Mouse (Mus musculus) midbrain, embryonic 15.5 days (tissue): ENCODE data around the gene Prr36. TPM values are rescaled to one million over a fixed set of nuclear protein-coding genes. Genes with fewer than 3 reads are reported as not detected.

Source experiments
- ATAC-seq: fragments of 200-750 bp; cut with Nextera tagmentation; replicated peaks from 2 replicates; pipeline ENCODE4 v1.8.0; 2017; ENCODE audit warnings: moderate TSS enrichment
- H3K27ac ChIP-seq: fragments of 300-500 bp; sonication (generic); 2 replicates; pipeline ENCODE4 v1.5.1; 2015; ENCODE audit warnings: mild to moderate bottlenecking, inconsistent platforms
- H3K27me3 ChIP-seq: fragments of 300-500 bp; sonication (generic); replicated peaks from 2 replicates; pipeline ENCODE4 v1.6.1; 2015; ENCODE audit warnings: inconsistent platforms
- H3K36me3 ChIP-seq: fragments of 300-500 bp; sonication (generic); replicated peaks from 2 replicates; pipeline ENCODE4 v1.6.1; 2015; ENCODE audit warnings: inconsistent platforms
- H3K4me1 ChIP-seq: fragments of 300-500 bp; sonication (generic); 2 replicates; pipeline ENCODE4 v1.6.1; 2015; ENCODE audit warnings: inconsistent platforms
- H3K4me2 ChIP-seq: fragments of 300-500 bp; sonication (generic); 2 replicates; pipeline ENCODE4 v1.6.1; 2015; ENCODE audit warnings: inconsistent platforms, mild to moderate bottlenecking, moderate library complexity
- H3K4me3 ChIP-seq: fragments of 300-500 bp; sonication (generic); 2 replicates; pipeline ENCODE4 v1.5.1; 2015; ENCODE audit warnings: mild to moderate bottlenecking, inconsistent platforms
- H3K9ac ChIP-seq: fragments of 300-500 bp; sonication (generic); 2 replicates; pipeline ENCODE4 v1.6.1; 2015; ENCODE audit warnings: mild to moderate bottlenecking, inconsistent platforms
- H3K9me3 ChIP-seq: fragments of 300-500 bp; sonication (generic); 2 replicates; pipeline ENCODE4 v1.6.1; 2016; ENCODE audit warnings: inconsistent platforms
- WGBS: fragments of 180-500 bp; shearing (Covaris S2); methylation state at CpG from one replicate; pipeline ENCODE4 v1.1.7; 2015; ENCODE audit warnings: mixed read lengths; 5-methylcytosine and 5-hydroxymethylcytosine counted together
- polyA plus RNA-seq: library from polyadenylated mRNA; unstranded; fragments of >200 nt; fragmentation: Nextera tagmentation; extraction: Ambion mirVana; gene quantifications from 2 replicates; pipeline ENCODE4 v1.2.1, GENCODE M21; 2015

Prr36 gene
- polyA plus RNA-seq, 1 experiment from 2014 or later, result 61.1 TPM

GRCm38 (mm10) chr8:4212809-4213209, 4.5 kb downstream of the Prr36 start:
- Histone ChIP-seq H3K4me3 (peak overlapping the region; percentile 48), H3K4me1 (peaks cover 52% of the 10 kb centered on the region)
- no peak for ATAC-seq

DNA sequence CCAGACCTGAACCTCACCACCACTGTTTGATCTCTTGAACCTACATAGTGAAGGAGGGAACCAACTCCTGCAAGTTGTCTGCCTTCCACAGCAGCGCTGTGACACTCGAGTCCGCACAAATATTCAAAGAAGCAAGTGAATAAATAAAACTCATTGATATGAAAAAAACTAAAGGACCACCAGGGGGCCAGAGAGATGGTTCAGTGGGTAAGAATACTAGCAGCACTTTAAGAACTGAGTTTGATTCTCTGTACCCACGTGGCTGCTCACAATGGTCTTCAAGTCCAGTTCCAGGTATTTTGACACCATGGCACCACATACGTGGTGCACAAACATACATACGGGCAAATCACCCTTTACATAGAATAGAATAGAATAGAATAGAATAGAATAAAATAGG, 6.2 kb downstream of the Prr36 start:
- no peak overlapping the region for H3K4me3 ChIP-seq
- H3K4me1 ChIP-seq, result peaks cover 68% of the 10 kb centered on the region
- H3K4me2 ChIP-seq, result no peak overlapping the region
- 69% methylated on average over 6 of the region's 6 CpGs for WGBS
- no peaks in the 10 kb centered on the region for H3K27me3 ChIP-seq
- no peak overlapping the region for H3K9ac ChIP-seq
- H3K9me3 ChIP-seq, result no peaks in the 10 kb centered on the region
- peaks cover 22% of the 10 kb centered on the region for H3K36me3 ChIP-seq
- ATAC-seq, result no peak
- peak overlapping the region; percentile 32; the same call in 1 of the 2 replicates for H3K27ac ChIP-seq

More at GRCm38 (mm10) chr8:4212809-4213209, 4.5 kb downstream of the Prr36 start:
- 1% methylated on average over 25 of the region's 25 CpGs for WGBS
- H3K27ac ChIP-seq, result peak overlapping the region; percentile 55
- H3K36me3 ChIP-seq, result peaks cover 18% of the 10 kb centered on the region
- H3K27me3 ChIP-seq, result no peaks in the 10 kb centered on the region
- peak overlapping the region; percentile 91 for H3K4me2 ChIP-seq
- no peaks in the 10 kb centered on the region for H3K9me3 ChIP-seq
- H3K9ac ChIP-seq, result peak overlapping the region; percentile 47

DNA sequence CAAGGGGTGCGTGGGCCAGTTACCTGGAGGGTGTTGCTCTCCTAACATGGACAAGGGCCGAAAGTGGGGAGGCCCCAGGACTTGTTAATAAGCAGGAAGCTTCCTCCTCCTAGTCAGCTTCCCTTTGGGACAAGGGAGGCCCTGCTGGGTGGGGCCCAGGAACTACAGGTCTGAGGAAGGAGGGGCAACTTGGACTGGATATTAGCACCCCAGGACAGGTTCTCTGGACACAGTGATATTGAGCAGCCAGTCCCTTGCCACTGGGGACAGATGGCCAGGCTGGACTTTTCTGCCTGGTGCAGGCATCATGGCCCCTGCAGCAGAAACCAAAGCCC, 10.3 kb downstream of the Prr36 start:
- no peak overlapping the region for H3K9ac ChIP-seq
- peaks cover 41% of the 10 kb centered on the region for H3K4me1 ChIP-seq
- H3K4me3 ChIP-seq, result no peak overlapping the region
- WGBS, result 48% methylated on average over 2 of the region's 2 CpGs
- H3K36me3 ChIP-seq, result peaks cover 43% of the 10 kb centered on the region
- peak; percentile 1; the same call in 1 of the 2 replicates for ATAC-seq
- H3K27me3 ChIP-seq, result peaks cover 7% of the 10 kb centered on the region; the same call in 1 of the 2 replicates
- no peak overlapping the region for H3K4me2 ChIP-seq
- H3K27ac ChIP-seq, result no peak overlapping the region
- H3K9me3 ChIP-seq, result no peaks in the 10 kb centered on the region

GRCm38 (mm10) chr8:4206182-4207015, 10.9 kb downstream of the Prr36 start:
- Histone ChIP-seq H3K4me2 (no peak overlapping the region), H3K4me1 (peaks cover 37% of the 10 kb centered on the region), H3K4me3 (no peak overlapping the region), H3K27me3 (peaks cover 7% of the 10 kb centered on the region; the same call in 1 of the 2 replicates), H3K9ac (no peak overlapping the region), H3K9me3 (no peaks in the 10 kb centered on the region), H3K27ac (no peak overlapping the region), H3K36me3 (peaks cover 47% of the 10 kb centered on the region)
- WGBS, result 10% methylated on average over 44 of the region's 44 CpGs
- ATAC-seq, result peak; percentile 8

DNA sequence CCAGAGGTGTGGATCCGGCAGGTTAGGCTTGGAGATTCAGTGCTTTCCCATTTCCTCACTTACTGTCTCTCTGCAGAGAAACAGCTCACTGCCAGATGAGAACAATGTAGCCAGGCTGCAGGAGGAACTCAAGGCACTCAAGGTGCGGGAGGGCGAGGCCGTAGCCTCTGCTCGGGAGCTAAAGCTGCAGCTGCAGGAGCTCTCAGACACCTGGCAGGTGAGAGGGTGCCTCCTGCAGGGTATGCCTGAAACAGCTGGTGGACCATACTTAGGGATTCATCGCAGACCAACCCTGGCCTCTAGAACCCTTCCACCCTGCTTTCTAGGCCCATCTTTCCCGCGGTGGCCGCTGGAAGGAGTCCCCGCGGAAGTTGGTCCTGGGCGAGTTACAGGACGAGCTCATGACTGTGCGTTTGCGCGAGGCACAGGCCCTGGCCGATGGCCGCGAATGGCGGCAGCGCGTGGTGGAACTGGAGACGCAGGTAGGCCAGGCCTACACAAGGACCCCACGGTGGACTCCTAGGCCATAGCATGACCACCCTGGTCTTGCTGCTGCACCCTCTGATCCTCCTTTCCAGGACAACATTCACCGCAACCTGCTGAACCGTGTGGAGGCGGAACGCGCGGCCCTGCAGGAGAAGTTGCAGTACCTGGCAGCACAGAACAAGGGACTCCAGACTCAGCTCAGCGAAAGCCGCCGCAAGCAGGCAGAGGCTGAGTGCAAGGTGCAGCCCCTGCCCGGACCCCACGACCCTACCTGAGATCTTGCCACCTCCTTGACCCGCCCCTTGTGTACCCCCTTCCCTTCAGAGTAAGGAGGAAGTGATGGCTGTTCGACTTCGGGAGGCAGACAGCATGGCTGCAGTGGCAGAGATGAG, 11.8 kb downstream of the Prr36 start:
- Histone ChIP-seq H3K9ac (no peak overlapping the region), H3K4me3 (no peak overlapping the region), H3K4me2 (no peak overlapping the region), H3K36me3 (peaks cover 46% of the 10 kb centered on the region), H3K9me3 (no peaks in the 10 kb centered on the region), H3K27ac (no peak overlapping the region), H3K27me3 (peaks cover 7% of the 10 kb centered on the region; the same call in 1 of the 2 replicates), H3K4me1 (peaks cover 30% of the 10 kb centered on the region)
- WGBS, result 23% methylated on average over 38 of the region's 38 CpGs
- no peak for ATAC-seq

- Histone ChIP-seq H3K4me3 (no peak overlapping the region), H3K4me2 (no peak overlapping the region), H3K9ac (no peak overlapping the region), H3K4me1 (peaks cover 11% of the 10 kb centered on the region), H3K27ac (no peak overlapping the region), H3K9me3 (no peaks in the 10 kb centered on the region), H3K27me3 (peaks cover 7% of the 10 kb centered on the region; the same call in 1 of the 2 replicates), H3K36me3 (peaks cover 47% of the 10 kb centered on the region)
- ATAC-seq, result no peak
- 65% methylated on average over 2 of the region's 2 CpGs for WGBS
These were observed 15.9 kb downstream of the Prr36 start for GRCm38 (mm10) chr8:4201321-4201720.

DNA sequence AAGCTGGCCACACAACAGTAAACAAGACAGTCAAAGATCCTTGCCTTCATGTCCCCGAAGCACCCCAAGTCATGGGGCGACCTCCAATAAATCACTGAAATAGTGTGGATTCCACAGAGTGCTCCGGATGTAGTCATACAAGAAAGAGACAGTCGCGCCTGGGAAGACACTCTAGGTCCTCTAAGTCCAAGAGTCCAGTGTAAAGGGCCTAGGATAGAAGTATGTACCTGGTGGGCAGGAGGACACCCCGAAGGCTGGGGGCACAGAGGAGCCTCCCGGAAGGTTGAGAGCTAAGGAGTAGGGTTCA, 23.7 kb downstream of the Prr36 start:
- whole genome bisulfite sequencing, result 55% methylated on average over 7 of the region's 7 CpGs
- Histone ChIP-seq H3K4me3 (no peak overlapping the region), H3K27ac (peak overlapping the region; percentile 69; the same call in 1 of the 2 replicates), H3K9me3 (no peaks in the 10 kb centered on the region), H3K27me3 (no peaks in the 10 kb centered on the region), H3K36me3 (peaks cover 24% of the 10 kb centered on the region), H3K4me2 (no peak overlapping the region), H3K9ac (no peak overlapping the region), H3K4me1 (peaks cover 14% of the 10 kb centered on the region)
- peak; percentile 14 for ATAC-seq

DNA sequence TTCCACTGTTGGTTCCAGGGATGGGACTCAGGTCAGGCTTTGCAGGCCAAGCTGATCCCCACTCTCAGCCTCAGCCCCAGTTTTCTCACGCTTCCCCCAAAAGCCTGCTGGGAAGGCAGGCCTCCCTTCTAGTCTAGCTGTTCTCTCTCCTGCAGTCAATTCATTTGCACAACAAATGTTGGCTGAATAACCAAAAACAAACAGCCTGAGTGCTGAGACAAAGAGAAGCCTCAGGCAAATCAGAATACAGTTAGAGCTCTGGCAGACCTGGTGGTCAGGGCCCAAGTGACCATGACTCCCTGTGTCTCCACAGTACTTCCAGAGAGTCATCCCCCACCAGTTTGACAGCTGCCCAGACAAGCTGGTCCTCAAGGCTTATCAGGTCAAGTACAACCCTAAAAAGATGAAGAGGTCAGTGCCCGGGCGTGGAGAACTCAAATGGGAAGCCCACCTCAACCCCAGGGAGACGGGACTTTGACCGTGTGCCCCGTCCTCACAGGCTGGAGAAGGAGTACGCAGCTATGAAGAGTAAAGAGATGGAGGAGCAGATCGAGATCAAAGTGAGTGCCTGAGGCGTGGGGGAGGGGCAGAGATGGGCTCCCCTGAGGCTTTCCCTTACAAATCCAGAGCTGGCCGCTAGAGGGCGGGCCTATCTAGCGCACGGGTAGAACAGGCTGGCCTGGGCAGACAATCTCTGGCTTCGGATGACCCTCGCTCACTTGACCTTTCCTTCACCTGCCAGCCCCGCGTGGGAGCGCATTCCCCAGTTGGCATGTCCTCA, 24.3 kb downstream of the Prr36 start:
- Histone ChIP-seq H3K9ac (no peak overlapping the region), H3K27me3 (no peaks in the 10 kb centered on the region), H3K4me3 (no peak overlapping the region), H3K4me2 (peak overlapping the region; percentile 23; the same call in 1 of the 2 replicates), H3K9me3 (no peaks in the 10 kb centered on the region), H3K27ac (peak overlapping the region; percentile 69), H3K4me1 (peaks cover 14% of the 10 kb centered on the region), H3K36me3 (peaks cover 27% of the 10 kb centered on the region)
- peak; percentile 83 for ATAC-seq
- WGBS, result 2% methylated on average over 18 of the region's 18 CpGs

- H3K36me3 ChIP-seq, result peaks cover 29% of the 10 kb centered on the region
- no peak overlapping the region for H3K4me2 ChIP-seq
- no peak overlapping the region for H3K4me3 ChIP-seq
- H3K27ac ChIP-seq, result peak overlapping the region; percentile 69
- no peak overlapping the region for H3K9ac ChIP-seq
- 41% methylated on average over 5 of the region's 5 CpGs for WGBS
- peaks cover 14% of the 10 kb centered on the region for H3K4me1 ChIP-seq
- H3K27me3 ChIP-seq, result no peaks in the 10 kb centered on the region
- no peaks in the 10 kb centered on the region for H3K9me3 ChIP-seq
- peak; percentile 54 for ATAC-seq
These were observed 25.0 kb downstream of the Prr36 start for GRCm38 (mm10) chr8:4192305-4192704.

- H3K4me1 ChIP-seq, result peaks cover 14% of the 10 kb centered on the region
- H3K9me3 ChIP-seq, result no peaks in the 10 kb centered on the region
- no peak for ATAC-seq
- H3K4me2 ChIP-seq, result no peak overlapping the region
- 42% methylated on average over 3 of the region's 3 CpGs for WGBS
- no peak overlapping the region for H3K9ac ChIP-seq
- no peak overlapping the region for H3K4me3 ChIP-seq
- H3K36me3 ChIP-seq, result peaks cover 49% of the 10 kb centered on the region
- no peaks in the 10 kb centered on the region for H3K27me3 ChIP-seq
- no peak overlapping the region for H3K27ac ChIP-seq
These were observed 28.1 kb downstream of the Prr36 start for GRCm38 (mm10) chr8:4189031-4189722.

DNA sequence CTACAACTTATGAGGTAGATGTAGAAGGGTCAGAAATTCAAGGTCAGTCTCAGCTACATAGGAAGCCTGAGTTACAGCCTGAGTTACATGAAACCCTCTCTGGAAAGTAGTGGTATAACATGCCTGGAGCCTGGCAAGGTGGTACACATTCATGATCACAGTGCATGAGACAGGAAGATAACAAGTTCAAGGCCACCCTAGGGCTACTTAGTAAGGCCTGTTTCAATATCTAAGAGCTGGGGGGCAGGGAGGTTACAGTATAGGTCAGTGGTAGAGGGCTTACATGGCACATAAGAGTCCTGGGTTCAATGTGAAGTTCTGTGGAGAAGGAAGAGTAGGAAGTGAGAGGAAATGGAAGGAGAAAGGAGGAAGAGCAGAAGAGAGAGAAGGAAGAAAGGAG, 28.7 kb downstream of the Prr36 start:
- Histone ChIP-seq H3K9me3 (no peaks in the 10 kb centered on the region), H3K4me1 (peaks cover 14% of the 10 kb centered on the region), H3K36me3 (peaks cover 52% of the 10 kb centered on the region), H3K4me2 (no peak overlapping the region), H3K27me3 (no peaks in the 10 kb centered on the region), H3K9ac (no peak overlapping the region), H3K4me3 (no peak overlapping the region), H3K27ac (no peak overlapping the region)
- ATAC-seq, result no peak
